Mouse (Mus musculus) testis, adult 2 months (tissue): Measurements from ENCODE around the gene Tdrd9.

ENCODE experiments used
- CTCF ChIP-seq: fragments of 200-500 bp; IDR thresholded peaks from 2 replicates; pipeline ENCODE4 v1.5.1; 2012; ENCODE audit warnings: low read depth, mild to moderate bottlenecking, inconsistent platforms, low read length, moderate library complexity; ENCODE audit not compliant: control insufficient read depth, insufficient read depth, insufficient replicate concordance
- POLR2A ChIP-seq: fragments of 200-500 bp; IDR thresholded peaks from 2 replicates; pipeline ENCODE4 v1.6.1; 2012; ENCODE audit warnings: low read depth, mild to moderate bottlenecking, inconsistent platforms, low read length, moderate library complexity; ENCODE audit not compliant: control insufficient read depth

DNA sequence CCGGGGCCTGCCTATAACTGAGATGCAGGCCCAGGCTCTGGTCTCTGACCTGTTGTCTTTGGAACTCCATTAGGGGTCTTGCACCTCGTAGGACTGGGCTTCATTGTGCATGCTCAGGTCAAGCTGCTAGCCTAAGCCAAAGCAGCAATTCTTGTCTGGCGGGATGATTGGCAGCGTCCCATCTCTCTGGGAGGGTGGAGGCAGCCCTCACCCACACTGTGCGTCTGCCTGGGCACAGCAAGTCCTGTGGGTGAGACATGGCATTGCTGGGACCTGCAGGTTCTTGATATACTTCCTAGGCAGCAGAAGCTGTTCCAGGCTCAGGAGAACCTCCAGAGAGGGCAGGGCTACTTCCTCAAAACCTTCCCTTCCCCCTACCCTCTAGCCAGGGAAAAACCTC is 145.6 kb downstream of the Tdrd9 start:
- TF ChIP-seq CTCF: no peak
- no peak for TF ChIP-seq POLR2A
